Mouse (Mus musculus) neural tube, embryonic 13.5 days (tissue): ENCODE results near the gene Tsnaxip1. TPM values are rescaled to one million over a fixed set of nuclear protein-coding genes. Genes with fewer than 3 reads are reported as not detected.

Experiments
- ATAC-seq: fragments of 200-750 bp; cut with Nextera tagmentation; 2 replicates; pipeline ENCODE4 v1.8.0; 2017; ENCODE audit warnings: low read depth, mild to moderate bottlenecking, moderate TSS enrichment, moderate library complexity
- H3K27ac ChIP-seq: fragments of 300-500 bp; sonication (generic); replicated peaks from 2 replicates; pipeline ENCODE4 v1.5.1; 2015; ENCODE audit warnings: moderate library complexity, mild to moderate bottlenecking, inconsistent platforms
- H3K27me3 ChIP-seq: fragments of 300-500 bp; sonication (generic); 2 replicates; pipeline ENCODE4 v1.6.1; 2015; ENCODE audit warnings: mild to moderate bottlenecking, inconsistent platforms
- H3K36me3 ChIP-seq: fragments of 300-500 bp; sonication (generic); 2 replicates; pipeline ENCODE4 v1.6.1; 2015; ENCODE audit warnings: mild to moderate bottlenecking, inconsistent platforms
- H3K4me1 ChIP-seq: fragments of 300-500 bp; sonication (generic); replicated peaks from 2 replicates; pipeline ENCODE4 v1.6.1; 2015; ENCODE audit warnings: inconsistent platforms
- H3K4me2 ChIP-seq: fragments of 300-500 bp; sonication (generic); 2 replicates; pipeline ENCODE4 v1.6.1; 2015; ENCODE audit warnings: inconsistent platforms, mild to moderate bottlenecking, moderate library complexity
- H3K4me3 ChIP-seq: fragments of 300-500 bp; sonication (generic); 2 replicates; pipeline ENCODE4 v1.5.1; 2015; ENCODE audit warnings: mild to moderate bottlenecking, inconsistent platforms
- H3K9ac ChIP-seq: fragments of 300-500 bp; sonication (generic); 2 replicates; pipeline ENCODE4 v1.6.1; 2015; ENCODE audit warnings: moderate library complexity, mild to moderate bottlenecking, inconsistent platforms
- H3K9me3 ChIP-seq: fragments of 300-500 bp; sonication (generic); 2 replicates; pipeline ENCODE4 v1.6.1; 2016; ENCODE audit warnings: inconsistent platforms
- whole genome bisulfite sequencing: fragments of 180-500 bp; shearing (Covaris S2); methylation state at CpG from one replicate; pipeline ENCODE4 v1.1.7; 2015; 5-methylcytosine and 5-hydroxymethylcytosine counted together
- polyA plus RNA-seq: library from polyadenylated mRNA; unstranded; fragments of >200 nt; fragmentation: Nextera tagmentation; extraction: Ambion mirVana; gene quantifications from 2 replicates; pipeline ENCODE4 v1.2.1, GENCODE M21; 2015

The Tsnaxip1 gene
- polyA plus RNA-seq, 1 experiment from 2014 or later: 0.46 TPM

GRCm38 (mm10) chr8:105880754-105881520 lies 53.4 kb downstream of the Tsnaxip1 start, which contains the start of gene Edc4:
TSS of gene Edc4 (plus strand) at chr8:105880881.
- H3K4me1 ChIP-seq: peaks cover 31% of the 10 kb centered on the region
- peak; percentile 89 for ATAC-seq
- peaks cover 59% of the 10 kb centered on the region for H3K36me3 ChIP-seq
- peak within 1 kb of the TSS; percentile 91 for H3K4me2 ChIP-seq
- H3K27me3 ChIP-seq: no peaks in the 10 kb centered on the region
- H3K9ac ChIP-seq: peak within 1 kb of the TSS; percentile 91
- H3K9me3 ChIP-seq: no peaks in the 10 kb centered on the region
- H3K4me3 ChIP-seq: peak within 1 kb of the TSS; percentile 92
- 0 out of 2 replicates have a peak within 1 kb of the TSS, but pooled peaks have one; percentile 38 for H3K27ac ChIP-seq
- under 1% methylated on average over 45 of the region's 45 CpGs for WGBS

- no peak overlapping the region for H3K27ac ChIP-seq
- 92% methylated on average over 12 of the region's 12 CpGs for WGBS
- no peak overlapping the region for H3K4me3 ChIP-seq
- no peaks in the 10 kb centered on the region for H3K9me3 ChIP-seq
- peaks cover 90% of the 10 kb centered on the region for H3K36me3 ChIP-seq
- H3K4me2 ChIP-seq: no peak overlapping the region
- H3K27me3 ChIP-seq: no peaks in the 10 kb centered on the region
- peaks cover 9% of the 10 kb centered on the region for H3K4me1 ChIP-seq
- H3K9ac ChIP-seq: no peak overlapping the region
- ATAC-seq: no peak
These were observed 62.4 kb downstream of the Tsnaxip1 start for GRCm38 (mm10) chr8:105889756-105890465.

- no peaks in the 10 kb centered on the region for H3K9me3 ChIP-seq
- H3K27me3 ChIP-seq: no peaks in the 10 kb centered on the region
- no peak overlapping the region for H3K4me3 ChIP-seq
- ATAC-seq: no peak
- H3K36me3 ChIP-seq: peaks cover 87% of the 10 kb centered on the region
- no peak overlapping the region for H3K4me2 ChIP-seq
- no peak overlapping the region for H3K27ac ChIP-seq
- H3K4me1 ChIP-seq: peaks cover 9% of the 10 kb centered on the region
- no peak overlapping the region for H3K9ac ChIP-seq
- WGBS: 76% methylated on average over 6 of the region's 6 CpGs
These were observed 63.3 kb downstream of the Tsnaxip1 start for GRCm38 (mm10) chr8:105890870-105891269.

GRCm38 (mm10) chr8:105892432-105892831 lies 64.9 kb downstream of the Tsnaxip1 start:
- no peak overlapping the region for H3K4me3 ChIP-seq
- 0 out of 2 replicates have a peak, but pooled peaks have one; percentile 4 for ATAC-seq
- WGBS: 91% methylated on average over 6 of the region's 6 CpGs
- H3K4me1 ChIP-seq: peaks cover 9% of the 10 kb centered on the region
- H3K9me3 ChIP-seq: no peaks in the 10 kb centered on the region
- no peaks in the 10 kb centered on the region for H3K27me3 ChIP-seq
- H3K36me3 ChIP-seq: peaks cover 72% of the 10 kb centered on the region
- H3K4me2 ChIP-seq: no peak overlapping the region
- H3K27ac ChIP-seq: peak overlapping the region; percentile 38; the same call in 1 of the 2 replicates
- H3K9ac ChIP-seq: no peak overlapping the region

- 0 out of 2 replicates have a peak within 1 kb of the TSS, but pooled peaks have one; percentile 3 for H3K4me3 ChIP-seq
- peak within 1 kb of the TSS; percentile 58 for H3K9ac ChIP-seq
- H3K9me3 ChIP-seq: no peaks in the 10 kb centered on the region
- H3K4me1 ChIP-seq: peaks cover 9% of the 10 kb centered on the region
- ATAC-seq: peak; percentile 91
- H3K4me2 ChIP-seq: peak within 1 kb of the TSS; percentile 35
- no peaks in the 10 kb centered on the region for H3K27me3 ChIP-seq
- H3K36me3 ChIP-seq: peaks cover 62% of the 10 kb centered on the region
- H3K27ac ChIP-seq: peak within 1 kb of the TSS; percentile 65
- 3% methylated on average over 11 of the region's 11 CpGs for WGBS
These were observed 65.8 kb downstream of the Tsnaxip1 start, which contains the start of gene Nrn1l for GRCm38 (mm10) chr8:105893339-105893738. TSS of gene Nrn1l (plus strand) at chr8:105893567.

Other genes with a start within 250 kb of the Tsnaxip1 start
- gene Ripor1, start 222.5 kb upstream of the Tsnaxip1 start, polyA plus RNA-seq: 30.5 and 35.9 TPM in 2 replicates
- gene Ctcf, start 191.2 kb upstream of the Tsnaxip1 start, polyA plus RNA-seq: 105 and 118 TPM in 2 replicates
- 2.0 TPM in 2 replicates for gene Agrp, start 190.3 kb upstream of the Tsnaxip1 start, polyA plus RNA-seq
- 16.6 and 20.2 TPM in 2 replicates for gene Carmil2, start 141.5 kb upstream of the Tsnaxip1 start, polyA plus RNA-seq
- gene Acd, start 126.6 kb upstream of the Tsnaxip1 start, polyA plus RNA-seq: 77.1 and 87.1 TPM in 2 replicates
- 47.7 and 48.0 TPM in 2 replicates for gene Pard6a, start 126.6 kb upstream of the Tsnaxip1 start, polyA plus RNA-seq
- not detected in 2 replicates for gene 4933405L10Rik, start 120.1 kb upstream of the Tsnaxip1 start, polyA plus RNA-seq
- gene Enkd1, start 119.5 kb upstream of the Tsnaxip1 start, polyA plus RNA-seq: 10.3 and 11.2 TPM in 2 replicates
- gene Gfod2, start 69.1 kb upstream of the Tsnaxip1 start, polyA plus RNA-seq: 66.7 and 72.4 TPM in 2 replicates
- 11.6 and 13.0 TPM in 2 replicates for gene Ranbp10, start 381 bp upstream of the Tsnaxip1 start, polyA plus RNA-seq
- gene Cenpt, start 25.5 kb downstream of the Tsnaxip1 start, polyA plus RNA-seq: 52.7 and 63.8 TPM in 2 replicates
- gene Thap11, start 27.4 kb downstream of the Tsnaxip1 start, polyA plus RNA-seq: 61.4 and 64.1 TPM in 2 replicates
- 198 and 201 TPM in 2 replicates for gene Nutf2, start 32.8 kb downstream of the Tsnaxip1 start, polyA plus RNA-seq
- 43.9 and 48.6 TPM in 2 replicates for gene Edc4, start 53.1 kb downstream of the Tsnaxip1 start, polyA plus RNA-seq
- 0.46 and 0.54 TPM in 2 replicates for gene Nrn1l, start 65.8 kb downstream of the Tsnaxip1 start, polyA plus RNA-seq
- gene Pskh1, start 72.7 kb downstream of the Tsnaxip1 start, polyA plus RNA-seq: 14.2 and 14.3 TPM in 2 replicates
- gene Ctrl, start 106.1 kb downstream of the Tsnaxip1 start, polyA plus RNA-seq: 3.1 and 3.6 TPM in 2 replicates
- gene Psmb10, start 110.7 kb downstream of the Tsnaxip1 start, polyA plus RNA-seq: 43.1 and 43.2 TPM in 2 replicates
- gene Lcat, start 115.7 kb downstream of the Tsnaxip1 start, polyA plus RNA-seq: 0.59 and 0.71 TPM in 2 replicates
- gene Slc12a4, start 138.4 kb downstream of the Tsnaxip1 start, polyA plus RNA-seq: 8.7 and 11.0 TPM in 2 replicates
- not detected in 2 replicates for gene Dpep3, start 151.7 kb downstream of the Tsnaxip1 start, polyA plus RNA-seq
- gene Dus2, start 163.6 kb downstream of the Tsnaxip1 start, polyA plus RNA-seq: 21.5 and 23.1 TPM in 2 replicates
- 0.24 TPM in 1 of 2 replicates, not detected in the other for gene Dpep2nb, start 178.2 kb downstream of the Tsnaxip1 start, polyA plus RNA-seq
- gene Ddx28, start 184.2 kb downstream of the Tsnaxip1 start, polyA plus RNA-seq: 20.7 and 22.2 TPM in 2 replicates
- gene Nfatc3, start 231.1 kb downstream of the Tsnaxip1 start, polyA plus RNA-seq: 4.1 and 4.2 TPM in 2 replicates